Mouse (Mus musculus) thymus, postnatal 0 days (tissue): ENCODE results near the gene Gm43302. TPM values are rescaled to one million over a fixed set of nuclear protein-coding genes. Genes with fewer than 3 reads are reported as not detected.
"Not testable (repeated sequence)": the region's sequence is repeated elsewhere in the genome, so short reads cannot be mapped to it uniquely, and the experiment has no call there.

Source experiments
- DNase-seq: peaks from one replicate; pipeline ENCODE4 v3.0.0-alpha.2; 2015; ENCODE audit warnings: low spot score
- polyA plus RNA-seq: library from polyadenylated mRNA; unstranded; fragments of >200 nt; fragmentation: Nextera tagmentation; extraction: Ambion mirVana; gene quantifications from 2 replicates; pipeline ENCODE4 v1.2.1, GENCODE M21; 2015

The Gm43302 gene
- polyA plus RNA-seq, 1 experiment from 2014 or later: 0.56 TPM

DNA sequence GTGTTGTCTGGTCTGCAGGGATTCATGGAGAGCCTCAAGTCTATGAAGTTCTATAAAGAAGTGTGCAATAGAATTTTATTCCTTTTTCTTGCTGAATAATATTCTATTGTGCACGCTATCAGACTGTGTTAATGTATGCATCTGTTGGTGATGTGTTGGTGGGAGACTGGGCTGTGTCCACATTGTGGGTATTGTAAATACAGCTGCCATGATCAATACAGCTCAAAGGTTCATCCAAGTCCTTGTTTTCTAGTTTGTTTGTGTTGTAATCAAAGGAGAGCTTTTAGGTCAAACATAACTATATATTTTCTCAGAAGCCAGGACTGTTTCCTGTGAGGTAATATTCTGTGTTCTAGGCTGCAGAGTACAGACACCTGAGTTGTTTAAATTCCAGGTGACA lies 94.3 kb downstream of the Gm43302 start:
- not testable (repeated sequence) for DNase-seq

DNA sequence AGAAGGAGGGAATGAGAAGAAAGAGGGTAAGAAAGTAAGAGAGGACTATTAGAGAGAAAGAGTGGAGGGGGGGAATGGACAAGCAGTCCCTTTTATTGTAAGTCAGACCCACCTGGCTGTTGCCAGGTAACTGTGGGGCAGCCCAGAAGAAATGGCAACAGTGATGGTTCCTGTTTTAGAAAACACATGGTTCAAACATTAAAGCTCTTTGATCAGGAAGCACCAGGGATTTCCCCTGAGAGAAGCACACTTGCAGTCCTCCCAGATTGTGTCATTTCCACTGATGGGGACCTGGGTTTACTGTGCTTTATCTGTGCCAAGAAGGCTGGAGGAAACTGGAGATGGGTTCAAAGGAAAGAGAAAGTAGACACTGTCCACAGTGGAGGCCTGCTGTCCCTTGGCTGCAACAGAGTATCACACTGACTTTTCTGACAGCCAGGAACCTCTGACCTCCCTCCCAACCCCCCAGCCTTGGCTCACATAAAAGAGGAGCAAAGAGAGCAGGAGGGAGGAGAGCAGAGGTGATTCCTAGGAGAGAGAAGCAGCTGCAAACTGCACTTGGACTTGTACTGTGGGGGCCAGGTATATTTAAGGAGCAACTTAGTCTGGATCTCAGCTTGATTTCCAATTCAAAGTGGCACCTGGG lies 95.5 kb downstream of the Gm43302 start:
- not testable (repeated sequence) for DNase-seq

GRCm38 (mm10) chr5:105196308-105196707 lies 97.2 kb downstream of the Gm43302 start:
- DNase-seq: not testable (repeated sequence)

DNA sequence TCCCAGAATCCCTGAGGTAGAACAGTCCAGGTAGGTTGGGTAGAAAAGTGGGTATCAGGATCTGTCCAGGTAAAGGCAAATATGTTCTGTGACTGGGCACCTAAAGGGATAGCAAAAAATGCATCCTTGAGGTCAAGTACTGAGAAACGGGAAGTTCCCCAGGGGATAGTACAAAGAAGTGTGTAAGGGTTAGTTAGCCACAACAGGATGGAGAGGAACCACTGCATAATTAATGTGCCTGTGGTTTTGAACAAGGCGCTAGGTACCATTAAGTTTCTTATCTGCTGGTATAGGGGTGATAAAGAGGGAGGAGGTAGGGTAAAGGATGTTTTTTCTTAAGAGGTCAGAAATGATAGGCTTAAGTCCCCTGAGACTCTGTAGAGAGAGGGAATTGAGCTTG lies 101.0 kb downstream of the Gm43302 start:
- not testable (repeated sequence) for DNase-seq

- DNase-seq: no peak
Observed at GRCm38 (mm10) chr5:105181446-105181845, 112.0 kb downstream of the Gm43302 start.

Other genes with a start within 250 kb of the Gm43302 start
- 20.9 and 31.5 TPM in 2 replicates for gene Gbp9, start 154.2 kb downstream of the Gm43302 start, polyA plus RNA-seq
- gene Gbp8, start 154.2 kb downstream of the Gm43302 start, polyA plus RNA-seq: 61.9 and 67.2 TPM in 2 replicates
- 59.6 and 66.2 TPM in 2 replicates for gene Gbp4, start 154.1 kb downstream of the Gm43302 start, polyA plus RNA-seq
- gene Gbp10, start 54.2 kb downstream of the Gm43302 start, polyA plus RNA-seq: 2.6 and 3.3 TPM in 2 replicates
- 34.8 and 40.5 TPM in 2 replicates for gene Gbp6, start within 50 bp of the Gm43302 start, polyA plus RNA-seq
- gene Lrrc8b, start 122.1 kb upstream of the Gm43302 start, polyA plus RNA-seq: 8.9 and 9.5 TPM in 2 replicates
- gene Lrrc8c, start 225.7 kb upstream of the Gm43302 start, polyA plus RNA-seq: 24.5 and 26.2 TPM in 2 replicates